Mouse (Mus musculus) adrenal gland, adult (tissue): ENCODE measurements around the gene Pomt1.
A peak's percentile ranks its signal among the peaks of the same experiment; 100 is the strongest.

ENCODE experiments used
- DNase-seq, 2 experiments: peaks; one replicate each; pipeline ENCODE4 v3.0.0; 2022 to 2023; ENCODE audit warnings: low spot score in 1 of 2; ENCODE audit not compliant: inconsistent age in 2 of 2

Gene Pomt1

GRCm38 (mm10) chr2:32220969-32221368 lies 15.4 kb upstream of the Pomt1 start:
- no peak for DNase-seq

GRCm38 (mm10) chr2:32221577-32221976 lies 14.8 kb upstream of the Pomt1 start:
- DNase-seq: no peak

DNA sequence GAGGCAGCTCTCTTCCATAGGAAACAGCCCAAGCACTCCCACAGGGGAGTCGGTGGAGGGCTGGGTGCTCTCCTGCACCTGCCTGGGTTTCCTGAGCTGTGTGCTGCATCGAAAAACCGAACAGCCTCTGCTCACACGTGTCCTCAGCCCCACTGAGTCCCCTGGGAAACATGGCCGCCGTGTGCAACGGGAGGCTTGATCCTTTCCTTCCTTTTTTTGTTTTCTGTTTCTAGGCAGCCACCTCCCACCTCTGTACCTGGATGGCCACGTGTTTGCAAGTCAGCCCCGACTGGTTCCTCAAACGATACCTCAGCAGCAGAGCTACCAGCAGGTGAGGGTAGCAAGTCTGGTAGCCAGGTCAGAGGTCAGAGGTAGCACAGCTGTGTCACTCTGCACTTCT lies 14.3 kb upstream of the Pomt1 start:
- DNase-seq: no peak

GRCm38 (mm10) chr2:32235433-32235832 lies 957 bp upstream of the Pomt1 start:
- DNase-seq: no peak

- DNase-seq: peak; percentile 68 to 91
Observed at GRCm38 (mm10) chr2:32236760-32237487, 534 bp downstream of the Pomt1 start.

GRCm38 (mm10) chr2:32237571-32237970 lies 1.2 kb downstream of the Pomt1 start:
- no peak for DNase-seq

DNA sequence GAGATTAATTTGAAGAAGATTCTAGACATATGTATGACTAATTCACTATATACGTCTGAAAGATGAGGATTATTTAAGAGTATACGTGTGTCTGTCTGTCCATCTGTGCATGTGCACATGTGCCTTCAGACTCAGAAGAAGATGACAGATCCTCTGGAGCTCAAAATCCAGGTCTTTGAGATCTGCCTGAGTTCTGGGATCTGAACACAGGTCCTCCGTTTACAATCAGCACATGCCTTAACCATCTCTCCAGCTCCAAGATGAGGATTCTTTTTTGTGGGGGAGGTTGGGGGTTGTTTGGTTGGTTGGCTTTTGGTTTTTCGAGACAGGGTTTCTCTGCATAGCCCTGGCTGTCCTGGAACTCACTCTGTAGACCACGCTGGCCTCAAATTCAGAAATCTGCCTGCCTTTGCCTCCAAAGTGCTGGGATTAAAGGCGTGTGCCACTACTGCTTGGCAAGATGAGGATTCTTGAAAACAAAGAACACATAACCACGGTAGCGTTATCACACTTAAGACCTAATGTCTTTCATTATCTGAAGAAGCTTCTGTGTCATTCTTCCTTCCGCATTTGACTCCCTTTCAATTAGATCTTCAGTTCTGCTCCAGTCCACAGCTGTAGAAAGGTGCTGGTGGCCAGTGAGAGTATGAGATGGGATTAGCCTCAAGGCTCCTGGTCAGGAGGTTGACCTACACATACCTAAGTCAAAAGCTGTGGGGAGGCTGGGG lies 2.5 kb downstream of the Pomt1 start:
- no peak for DNase-seq

- DNase-seq: no peak
Observed at GRCm38 (mm10) chr2:32240591-32240990, 4.2 kb downstream of the Pomt1 start.

- DNase-seq: no peak
Observed at GRCm38 (mm10) chr2:32242986-32243385, 6.6 kb downstream of the Pomt1 start.

- DNase-seq: peak in 1 of 2 experiments; percentile 80
Observed at GRCm38 (mm10) chr2:32246741-32247140, 10.4 kb downstream of the Pomt1 start.

DNA sequence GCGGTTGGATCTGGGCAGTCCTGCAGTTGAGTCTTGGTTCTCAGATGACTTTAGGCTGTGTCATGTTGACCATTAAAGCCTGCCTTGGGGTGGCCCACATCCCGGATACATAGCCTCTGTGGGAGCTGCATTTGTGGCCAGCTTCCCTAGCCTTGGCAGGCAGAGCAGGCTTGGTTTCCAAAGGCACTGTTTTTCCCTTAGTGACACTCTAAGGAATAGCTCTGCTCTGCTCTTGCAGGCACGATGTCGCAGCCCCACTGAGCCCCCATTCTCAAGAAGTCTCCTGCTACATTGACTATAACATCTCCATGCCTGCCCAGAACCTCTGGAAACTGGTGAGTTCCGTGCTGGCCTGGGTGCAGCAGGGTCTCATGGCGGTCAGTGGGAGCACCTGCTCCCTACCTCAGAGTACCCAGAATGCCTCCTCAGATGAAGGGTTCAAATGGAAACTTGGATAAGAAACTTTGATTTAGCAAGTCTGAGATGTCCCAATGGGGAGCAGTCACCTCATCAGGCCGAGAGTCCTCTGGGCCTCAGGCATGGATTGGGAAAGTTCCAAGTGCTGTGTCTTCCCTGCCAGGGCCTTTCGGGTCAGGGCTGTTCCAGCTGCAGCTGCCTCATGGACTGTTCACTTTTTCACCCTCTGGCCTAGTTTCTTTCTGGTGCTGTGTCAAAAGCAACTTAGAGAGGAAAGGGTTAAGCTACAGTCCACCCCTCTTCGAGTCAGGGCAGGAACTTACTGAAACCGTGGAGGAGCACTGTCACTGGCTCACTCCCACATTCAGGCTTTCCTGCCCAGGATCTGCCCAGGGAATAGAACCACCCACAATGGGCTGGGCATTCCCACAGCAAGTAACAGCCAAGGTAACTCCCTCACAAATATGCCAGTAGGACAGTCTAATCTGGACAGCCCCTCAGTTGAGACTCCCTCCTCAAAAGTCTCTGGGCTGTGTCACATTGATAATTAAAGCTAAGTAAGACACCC lies 12.3 kb downstream of the Pomt1 start:
- peak; percentile 55 to 86 for DNase-seq

GRCm38 (mm10) chr2:32251791-32252527 lies 15.6 kb downstream of the Pomt1 start:
- DNase-seq: peak in 1 of 2 experiments; percentile 66

DNA sequence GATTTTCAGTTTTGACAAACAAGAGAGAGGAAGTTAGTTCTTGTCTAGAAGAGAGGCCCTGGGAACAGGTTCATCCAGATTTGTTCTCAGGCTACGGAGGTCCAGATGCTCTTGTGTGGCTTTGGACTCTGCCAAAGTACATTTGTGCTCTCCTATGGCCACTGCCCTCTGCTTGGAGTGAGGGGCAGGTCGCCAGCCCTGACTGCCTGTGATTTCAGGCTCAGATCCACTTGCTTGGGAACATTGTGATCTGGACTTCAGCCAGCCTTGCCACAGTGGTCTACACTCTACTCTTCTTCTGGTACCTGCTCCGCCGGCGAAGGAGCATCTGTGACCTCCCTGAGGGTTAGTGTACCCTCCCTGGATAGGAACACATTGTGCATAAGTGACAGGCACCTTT lies 16.3 kb downstream of the Pomt1 start:
- DNase-seq: no peak

DNA sequence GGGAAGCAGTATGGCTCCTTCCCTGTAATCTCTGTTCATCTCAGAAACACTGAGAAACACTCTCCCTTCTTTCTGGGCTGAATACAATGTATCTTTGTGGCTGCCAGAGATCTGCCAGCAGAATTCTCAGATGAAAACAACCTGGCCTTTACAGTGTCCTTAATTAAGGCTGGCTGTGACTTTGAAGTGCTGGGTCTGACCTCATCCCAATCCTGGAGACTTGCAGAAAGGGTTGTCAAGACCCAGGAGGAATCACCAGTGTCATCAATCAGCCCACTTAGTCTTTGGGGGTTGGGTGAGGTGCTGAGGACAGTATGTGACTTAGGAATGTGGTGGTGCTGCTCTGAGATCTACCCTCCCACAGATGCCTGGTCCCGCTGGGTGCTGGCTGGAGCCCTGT lies 17.0 kb downstream of the Pomt1 start:
- peak in 1 of 2 experiments; percentile 53 for DNase-seq

DNA sequence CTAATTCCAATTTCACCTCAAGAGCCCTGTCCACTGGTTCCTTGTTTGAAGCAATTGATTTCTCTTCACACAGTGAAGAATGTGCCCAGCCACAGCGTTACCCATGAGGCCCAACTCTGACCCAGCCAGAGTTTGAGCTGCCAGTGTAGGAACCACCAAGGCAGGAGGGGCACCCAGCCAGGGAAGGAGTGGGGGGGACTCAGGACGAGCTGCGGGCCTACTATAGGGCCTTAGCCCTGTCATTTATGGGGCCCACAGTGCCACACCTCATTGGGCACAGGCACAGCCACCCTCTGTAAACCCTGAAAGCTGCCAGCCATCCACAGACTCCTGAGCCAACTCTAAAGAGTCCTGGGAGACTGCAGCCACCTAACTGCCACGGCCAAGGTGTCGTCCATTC lies 18.2 kb downstream of the Pomt1 start:
- DNase-seq: peak in 1 of 2 experiments; percentile 47

DNA sequence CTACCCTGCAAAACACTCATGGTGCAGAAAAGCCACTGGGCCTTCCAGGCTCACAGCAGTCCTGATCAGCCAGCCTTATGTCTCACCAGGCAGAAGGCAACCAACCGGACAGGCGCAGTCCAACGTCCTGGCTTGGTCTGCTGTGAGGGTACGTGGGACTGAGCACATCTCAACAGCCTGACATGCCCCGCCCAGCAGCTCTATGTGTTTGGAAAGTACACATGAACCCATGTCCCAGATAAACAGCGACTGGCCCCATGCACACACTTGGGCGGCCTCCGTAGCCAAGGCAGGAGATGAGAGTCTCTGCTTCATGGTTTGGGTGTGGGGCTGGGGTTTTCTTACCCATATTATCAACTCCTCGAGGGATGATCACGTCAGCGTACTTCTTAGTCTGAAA lies 19.9 kb downstream of the Pomt1 start:
- DNase-seq: no peak

DNA sequence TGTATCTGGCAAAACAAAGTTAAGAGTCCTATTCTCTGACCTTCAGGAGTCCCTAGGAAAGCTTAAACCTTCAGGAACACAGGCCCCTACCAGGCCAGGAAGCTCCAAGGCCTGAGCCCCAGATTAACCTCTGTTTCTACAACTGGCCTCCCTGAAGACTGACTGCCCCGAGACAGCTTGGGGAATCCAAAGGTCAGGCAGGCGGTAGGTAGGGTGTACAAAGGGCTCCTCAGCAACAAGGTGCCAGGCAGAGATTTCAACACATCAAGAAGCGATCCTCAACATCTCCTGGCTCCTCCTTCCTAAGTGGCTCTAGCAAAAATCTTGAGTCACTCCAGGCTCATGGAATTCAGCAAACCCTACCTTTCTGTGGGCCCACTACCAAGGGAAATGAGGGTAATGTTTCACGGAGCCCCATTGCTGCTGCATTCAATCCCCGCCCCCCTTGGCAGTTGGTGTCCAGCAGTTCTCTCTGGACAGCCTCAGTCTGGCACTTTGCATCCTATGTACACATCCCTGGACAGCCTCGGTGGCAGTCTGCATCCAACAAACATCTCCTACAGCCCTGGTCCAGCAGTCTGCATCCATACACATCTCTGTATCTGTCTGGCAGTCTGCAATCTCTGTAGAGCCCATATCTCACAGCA lies 22.6 kb downstream of the Pomt1 start:
- DNase-seq: peak in 1 of 2 experiments; percentile 62

DNA sequence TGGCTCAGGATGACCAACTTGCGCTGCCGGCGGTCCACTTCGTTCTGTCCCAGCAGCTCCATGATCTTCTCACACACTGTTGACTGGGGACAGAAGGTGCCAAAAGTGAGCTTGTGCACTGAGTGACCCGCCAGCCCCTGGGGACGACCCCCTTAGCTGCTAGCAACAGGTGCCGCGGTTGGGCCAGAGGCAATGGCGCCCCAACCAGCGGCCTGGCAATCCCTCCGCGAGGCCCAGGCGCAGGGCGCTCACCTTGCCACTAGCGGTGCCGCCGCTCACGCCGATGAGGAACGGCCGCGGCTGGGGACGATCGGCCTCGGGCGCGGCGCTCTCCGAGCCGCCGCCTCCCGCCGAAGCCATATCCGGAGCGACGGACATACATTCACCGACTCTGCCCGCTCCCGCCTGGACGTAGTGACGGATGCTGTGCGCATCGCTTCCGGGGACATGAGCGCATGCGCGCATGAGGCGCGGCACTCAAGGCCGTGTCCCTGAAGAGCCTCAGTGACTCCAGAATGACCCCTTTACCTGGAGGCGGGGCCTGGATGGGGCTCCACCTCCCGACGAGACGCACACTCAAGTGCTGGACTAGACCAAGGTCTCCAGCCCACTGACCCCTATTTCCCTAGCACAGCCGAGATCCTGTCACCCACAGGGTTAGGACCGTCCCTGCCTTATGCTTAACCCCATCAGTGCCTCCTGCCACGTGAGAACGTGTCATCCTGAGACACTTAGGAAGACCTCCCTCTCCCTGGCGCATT lies 23.4 kb downstream of the Pomt1 start, which contains the start of gene Uck1:
TSS of gene Uck1 (minus strand) at position 503 of the 761 bp plus-strand sequence.
- DNase-seq: peak; percentile 95 to 98

GRCm38 (mm10) chr2:32260635-32261034 lies 24.2 kb downstream of the Pomt1 start:
- peak in 1 of 2 experiments; percentile 82 for DNase-seq
